Mouse (Mus musculus): ENCODE results near the gene Zfp990.
"Not testable (repeated sequence)": the region's sequence is repeated elsewhere in the genome, so short reads cannot be mapped to it uniquely, and the experiment has no call there.

Zfp990 gene

GRCm38 (mm10) chr4:145510459-145510858 is at the start of gene Zfp990:
TSS of gene Zfp990 (plus strand) at chr4:145510759.
- DNase-seq (ENCODE audit: low read depth in 2 of 2, low spot score in 2 of 2) = not testable (repeated sequence)

DNA sequence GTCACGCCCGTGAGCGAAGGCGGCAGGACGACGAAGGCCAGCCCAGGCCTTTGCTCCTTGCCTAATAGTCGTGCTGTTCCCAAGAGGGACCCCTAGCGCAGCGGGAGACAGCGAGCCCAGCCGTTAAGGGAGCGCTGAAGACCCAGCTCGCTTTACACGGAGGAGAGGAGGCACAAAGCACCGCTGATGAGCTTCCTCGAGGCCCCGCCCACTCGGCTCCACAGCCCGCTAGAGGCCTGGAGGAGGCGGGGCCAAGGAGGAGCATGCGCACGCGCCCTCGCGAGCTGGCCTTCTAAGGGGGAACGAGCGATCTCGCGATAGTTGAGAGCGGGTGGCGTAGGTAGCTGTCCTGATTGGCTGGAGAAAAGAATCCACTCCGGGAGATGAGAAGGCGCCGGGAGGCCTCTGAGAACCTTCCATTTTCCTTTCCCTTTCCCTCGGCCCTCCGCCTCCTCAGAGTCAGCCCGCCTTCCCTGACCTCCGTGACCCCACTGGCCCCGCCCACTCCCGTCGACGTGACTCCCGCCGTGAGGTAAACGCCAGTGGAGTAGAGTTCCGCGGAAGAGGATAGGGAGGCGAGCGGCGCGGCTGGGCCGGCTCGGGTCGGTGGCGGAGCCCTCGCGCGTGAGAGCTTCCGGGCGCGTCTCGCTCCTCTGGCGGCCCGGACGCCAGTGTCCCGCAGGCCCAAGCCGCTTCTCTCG is 46.9 kb upstream of the Zfp990 start:
- DNase-seq (ENCODE audit: low read depth in 2 of 2, low spot score in 2 of 2) = not testable (repeated sequence)

DNA sequence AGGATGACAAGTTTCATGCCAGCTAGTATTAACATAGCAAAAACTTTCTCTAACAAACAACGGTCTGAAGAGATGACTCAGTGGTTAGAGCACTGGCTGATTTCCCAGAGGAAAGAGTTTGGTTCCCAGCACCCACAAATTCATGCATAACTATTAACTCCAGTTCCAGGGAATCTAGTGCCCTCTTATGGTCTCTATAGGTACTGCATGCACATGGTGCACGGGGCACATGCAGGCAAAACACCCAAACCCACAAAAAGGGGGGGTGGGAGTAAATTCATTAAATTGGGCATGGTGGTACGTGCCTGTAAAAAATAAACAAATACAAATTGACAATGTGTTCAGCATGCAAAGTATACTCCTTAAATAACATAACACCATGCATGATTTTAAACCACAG is 32.4 kb upstream of the Zfp990 start:
- no peak for DNase-seq (ENCODE audit: low read depth in 2 of 2, low spot score in 2 of 2)

DNA sequence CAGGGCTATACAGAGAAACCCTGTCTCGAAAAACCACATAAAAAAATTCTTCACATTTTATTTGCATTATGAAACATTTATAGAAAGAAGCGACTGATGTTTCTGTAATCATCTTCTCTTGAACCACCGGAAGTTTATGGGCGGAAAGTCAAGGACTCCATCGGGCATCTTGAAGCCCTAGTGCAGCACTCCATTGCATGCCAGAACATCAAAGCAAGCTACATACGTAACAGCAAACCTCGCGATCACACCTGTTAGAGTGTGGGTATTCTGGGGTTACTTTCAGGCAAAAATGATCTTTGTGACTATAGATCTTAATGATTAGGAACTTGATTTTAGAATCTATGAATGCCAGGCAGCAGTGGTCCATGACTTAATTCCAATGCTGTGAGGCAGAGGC is 29.9 kb upstream of the Zfp990 start:
- DNase-seq (ENCODE audit: low read depth in 2 of 2, low spot score in 2 of 2) = not testable (repeated sequence)

DNA sequence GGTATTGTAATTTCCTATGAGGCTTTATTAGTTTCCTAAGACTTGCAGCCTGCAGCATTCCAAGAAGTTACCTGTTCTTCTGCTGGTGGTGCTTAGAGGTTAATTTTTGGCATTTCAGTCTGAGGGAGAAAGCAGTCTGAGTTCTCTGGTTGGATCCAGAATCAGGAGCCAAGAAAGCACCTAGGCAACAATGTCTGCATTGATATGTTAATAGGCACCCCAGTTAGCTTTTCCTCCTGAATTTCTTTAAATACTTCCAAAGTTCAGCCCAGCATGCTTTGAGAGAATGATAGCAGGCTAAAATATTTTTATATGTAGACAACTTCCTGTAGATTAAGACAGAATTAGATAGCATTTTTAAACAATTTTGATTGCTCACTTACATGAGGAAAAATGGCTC is 21.2 kb upstream of the Zfp990 start:
- DNase-seq (ENCODE audit: low read depth in 2 of 2, low spot score in 2 of 2) = no peak

GRCm38 (mm10) chr4:145492132-145492531 is 18.4 kb upstream of the Zfp990 start:
- no peak for DNase-seq (ENCODE audit: low read depth in 2 of 2, low spot score in 2 of 2)

DNA sequence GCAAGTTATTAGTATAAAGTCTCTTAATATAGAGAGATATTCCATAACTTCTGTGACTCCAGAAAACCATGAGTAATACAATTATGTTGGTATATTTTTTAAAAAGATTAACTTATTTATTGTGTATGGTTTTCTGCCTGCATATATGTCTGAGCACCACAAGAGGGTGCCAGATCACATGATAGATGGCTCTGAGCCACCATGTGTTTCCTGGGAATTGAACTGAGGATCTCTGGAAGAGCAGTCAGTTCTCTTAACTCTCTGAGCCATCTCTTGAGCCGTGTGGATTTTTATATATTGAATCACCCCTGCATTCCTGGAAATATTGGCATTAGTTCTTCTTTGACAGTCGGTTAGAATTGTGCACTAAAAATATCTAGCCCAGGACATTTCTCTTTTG is 17.2 kb upstream of the Zfp990 start:
- DNase-seq (ENCODE audit: low read depth in 2 of 2, low spot score in 2 of 2) = not testable (repeated sequence)

DNA sequence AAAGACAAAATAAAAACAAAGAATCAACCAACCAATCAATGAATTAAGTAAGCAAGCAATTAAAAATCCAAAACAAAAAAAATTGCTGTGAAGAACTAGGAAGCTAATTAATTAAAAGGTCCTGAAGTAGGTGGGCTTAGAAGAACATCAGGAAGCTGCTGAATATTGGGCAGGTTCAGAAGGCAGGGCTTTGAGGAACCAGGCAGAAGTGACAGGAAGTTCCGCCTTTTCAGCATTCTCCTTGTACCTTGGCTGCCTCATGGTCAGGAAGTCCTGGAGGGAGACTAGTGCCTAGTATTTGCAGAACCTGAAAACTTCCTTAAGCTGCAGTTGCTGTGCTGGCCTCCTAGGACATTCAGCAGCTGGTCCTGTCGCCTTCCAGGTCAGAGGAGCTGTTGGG is 4.1 kb downstream of the Zfp990 start:
- not testable (repeated sequence) for DNase-seq (ENCODE audit: low read depth in 2 of 2, low spot score in 2 of 2)

- DNase-seq (ENCODE audit: low read depth in 2 of 2, low spot score in 2 of 2) = not testable (repeated sequence)
Observed at GRCm38 (mm10) chr4:145515776-145516565, 5.4 kb downstream of the Zfp990 start.

GRCm38 (mm10) chr4:145517391-145517790 is 6.8 kb downstream of the Zfp990 start:
- not testable (repeated sequence) for DNase-seq (ENCODE audit: low read depth in 2 of 2, low spot score in 2 of 2)

- DNase-seq (ENCODE audit: low read depth in 2 of 2, low spot score in 2 of 2) = not testable (repeated sequence)
Observed at GRCm38 (mm10) chr4:145543861-145544260, 33.3 kb downstream of the Zfp990 start.

- DNase-seq (ENCODE audit: low read depth in 2 of 2, low spot score in 2 of 2) = not testable (repeated sequence)
Observed at GRCm38 (mm10) chr4:145545106-145545505, 34.5 kb downstream of the Zfp990 start.

- not testable (repeated sequence) for DNase-seq (ENCODE audit: low read depth in 2 of 2, low spot score in 2 of 2)
Observed at GRCm38 (mm10) chr4:145545734-145546349, 35.3 kb downstream of the Zfp990 start.

GRCm38 (mm10) chr4:145546477-145546876 is 35.9 kb downstream of the Zfp990 start:
- DNase-seq (ENCODE audit: low read depth in 2 of 2, low spot score in 2 of 2) = not testable (repeated sequence)

DNA sequence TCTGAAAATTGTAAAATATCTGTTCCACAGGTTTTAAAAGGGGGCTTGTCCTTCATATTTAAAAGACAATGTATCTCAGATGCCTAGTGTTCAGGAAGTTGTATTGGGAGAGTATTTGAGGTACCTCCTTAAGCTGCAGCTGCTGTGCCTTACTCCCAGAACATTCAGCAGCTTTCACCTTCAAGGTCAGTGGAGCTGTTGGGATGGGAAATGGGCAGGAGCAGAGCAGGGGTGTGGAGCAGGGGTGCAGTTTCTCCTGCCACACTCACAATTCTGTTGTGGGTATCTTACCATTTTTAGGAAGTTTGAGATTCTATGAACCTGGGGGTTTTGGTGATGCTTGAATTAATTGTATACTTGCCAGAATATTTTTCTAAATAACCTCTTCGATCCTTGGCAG is 46.1 kb downstream of the Zfp990 start:
- DNase-seq (ENCODE audit: low read depth in 2 of 2, low spot score in 2 of 2) = no peak

GRCm38 (mm10) chr4:145559505-145560099 is 49.0 kb downstream of the Zfp990 start:
- DNase-seq (ENCODE audit: low read depth in 2 of 2, low spot score in 2 of 2) = no peak

DNA sequence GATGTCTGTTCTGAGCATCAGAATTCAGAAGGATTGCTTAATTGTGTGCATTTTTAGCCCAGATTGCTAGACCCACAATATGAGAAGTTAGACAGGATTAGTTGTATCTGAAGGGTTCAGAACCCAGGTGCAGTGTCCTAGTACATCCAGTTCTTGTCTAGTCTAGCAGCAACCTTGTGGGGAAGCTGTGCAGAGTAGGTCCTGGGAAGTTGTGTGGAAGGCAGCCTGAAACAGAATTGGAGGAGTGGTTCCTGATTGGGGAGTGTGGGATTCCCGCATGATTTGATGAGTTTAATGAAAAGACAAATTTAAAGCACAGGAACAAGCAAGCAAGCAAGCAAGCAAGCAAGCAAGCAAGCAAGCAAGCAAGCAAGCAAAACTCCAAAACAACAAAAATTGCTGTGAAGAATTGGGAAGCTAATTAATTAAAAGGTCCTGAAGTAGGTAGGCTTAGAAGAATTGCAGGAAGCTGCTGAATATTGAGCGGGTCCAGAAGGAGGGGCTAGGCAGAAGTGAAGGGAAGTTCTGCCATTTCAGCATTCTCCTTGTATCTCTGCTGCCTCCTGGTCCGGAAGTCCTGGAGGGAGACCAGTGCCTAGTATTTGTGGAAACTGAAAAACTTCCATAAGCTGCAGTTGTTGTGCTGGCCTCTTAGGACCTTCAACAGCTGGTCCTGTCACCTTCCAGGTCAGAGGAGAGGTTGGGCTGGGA is 53.7 kb downstream of the Zfp990 start:
- no peak for DNase-seq (ENCODE audit: low read depth in 2 of 2, low spot score in 2 of 2)

DNA sequence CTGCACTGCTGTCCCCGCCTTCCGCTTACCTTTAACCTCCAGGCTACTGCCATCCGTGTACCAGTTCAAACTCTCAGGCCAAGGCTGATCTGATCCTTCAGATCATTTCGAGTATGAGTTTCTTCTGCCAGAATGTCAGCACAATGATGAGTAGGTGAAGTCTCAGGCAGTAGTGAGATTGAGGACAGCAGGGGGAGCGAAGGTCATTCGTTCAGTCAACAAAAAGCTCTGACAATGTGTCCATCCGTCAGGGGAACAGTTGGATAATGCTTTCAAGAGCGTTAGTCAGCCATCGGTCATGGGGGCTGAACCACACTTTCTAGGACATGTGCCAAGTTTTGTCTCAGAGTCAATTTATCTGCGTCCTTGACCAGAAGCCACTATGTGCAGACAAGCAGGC is 59.9 kb downstream of the Zfp990 start:
- not testable (repeated sequence) for DNase-seq (ENCODE audit: low read depth in 2 of 2, low spot score in 2 of 2)

- DNase-seq (ENCODE audit: low read depth in 2 of 2, low spot score in 2 of 2) = not testable (repeated sequence)
Observed at GRCm38 (mm10) chr4:145576623-145577022, 66.1 kb downstream of the Zfp990 start.

GRCm38 (mm10) chr4:145580333-145580732 is 69.8 kb downstream of the Zfp990 start:
- DNase-seq (ENCODE audit: low read depth in 2 of 2, low spot score in 2 of 2) = not testable (repeated sequence)

GRCm38 (mm10) chr4:145585078-145585477 is 74.5 kb downstream of the Zfp990 start, which contains the start of gene Gm13212:
TSS of gene Gm13212 (plus strand) at chr4:145585166.
- DNase-seq (ENCODE audit: low read depth in 2 of 2, low spot score in 2 of 2) = peak in 1 of 2 experiments; percentile 17

Measured in CD8-positive naive resting alpha-beta T cell, adult 2 months (primary cell).